Mouse (Mus musculus) intestine, embryonic 14.5 days (tissue): ENCODE measurements around the gene Olfr455. TPM values are rescaled to one million over a fixed set of nuclear protein-coding genes. Genes with fewer than 3 reads are reported as not detected.

Experiments used
- ATAC-seq: fragments of 200-750 bp; cut with Nextera tagmentation; replicated peaks from 2 replicates; pipeline ENCODE4 v1.8.0; 2017; ENCODE audit warnings: low read depth, moderate number of reproducible peaks, moderate TSS enrichment, moderate library complexity; ENCODE audit not compliant: low FRiP score, low TSS enrichment
- DNase-seq: peaks from one replicate; pipeline ENCODE4 v3.0.0-alpha.2; 2018; ENCODE audit warnings: low spot score
- H3K27ac ChIP-seq: fragments of 300-500 bp; sonication (generic); 2 replicates; pipeline ENCODE4 v1.5.1; 2014; ENCODE audit warnings: low read depth, mild to moderate bottlenecking, control low read depth
- H3K27me3 ChIP-seq: fragments of 300-500 bp; sonication (generic); replicated peaks from 2 replicates; pipeline ENCODE4 v1.6.1; 2014; ENCODE audit warnings: low read length, control low read depth; ENCODE audit not compliant: control insufficient read depth, insufficient read depth
- H3K36me3 ChIP-seq: fragments of 300-500 bp; sonication (generic); 2 replicates; pipeline ENCODE4 v1.6.1; 2014; ENCODE audit warnings: low read length, control low read depth; ENCODE audit not compliant: control insufficient read depth, insufficient read depth
- H3K4me1 ChIP-seq: fragments of 300-500 bp; sonication (generic); replicated peaks from 2 replicates; pipeline ENCODE4 v1.6.1; 2014; ENCODE audit warnings: low read length, control low read depth, mixed read lengths; ENCODE audit not compliant: control insufficient read depth, insufficient read depth
- H3K4me2 ChIP-seq: fragments of 300-500 bp; sonication (generic); 2 replicates; pipeline ENCODE4 v1.6.1; 2014; ENCODE audit warnings: low read length
- H3K4me3 ChIP-seq: fragments of 300-500 bp; sonication (generic); 2 replicates; pipeline ENCODE4 v1.5.1; 2014; ENCODE audit warnings: low read depth, low read length, control low read depth, mixed read lengths
- H3K9ac ChIP-seq: fragments of 300-500 bp; sonication (generic); 2 replicates; pipeline ENCODE4 v1.6.1; 2014; ENCODE audit warnings: mild to moderate bottlenecking, low read length
- H3K9me3 ChIP-seq: fragments of 300-500 bp; sonication (generic); 2 replicates; pipeline ENCODE4 v1.6.1; 2016; ENCODE audit warnings: low read length, control low read depth; ENCODE audit not compliant: control insufficient read depth
- WGBS: fragments of 180-500 bp; shearing (Covaris S2); extraction: QIAGEN DNeasy Blood & Tissue Kit; methylation state at CpG from one replicate; pipeline ENCODE4 v1.1.7; 2014; 5-methylcytosine and 5-hydroxymethylcytosine counted together
- polyA plus RNA-seq: library from polyadenylated mRNA; unstranded; fragments of >200 nt; fragmentation: Nextera tagmentation; extraction: Ambion mirVana; gene quantifications from 2 replicates; pipeline ENCODE4 v1.2.1, GENCODE M21; 2014

The Olfr455 gene
- polyA plus RNA-seq, 1 experiment from 2014 or later, result not detected

DNA sequence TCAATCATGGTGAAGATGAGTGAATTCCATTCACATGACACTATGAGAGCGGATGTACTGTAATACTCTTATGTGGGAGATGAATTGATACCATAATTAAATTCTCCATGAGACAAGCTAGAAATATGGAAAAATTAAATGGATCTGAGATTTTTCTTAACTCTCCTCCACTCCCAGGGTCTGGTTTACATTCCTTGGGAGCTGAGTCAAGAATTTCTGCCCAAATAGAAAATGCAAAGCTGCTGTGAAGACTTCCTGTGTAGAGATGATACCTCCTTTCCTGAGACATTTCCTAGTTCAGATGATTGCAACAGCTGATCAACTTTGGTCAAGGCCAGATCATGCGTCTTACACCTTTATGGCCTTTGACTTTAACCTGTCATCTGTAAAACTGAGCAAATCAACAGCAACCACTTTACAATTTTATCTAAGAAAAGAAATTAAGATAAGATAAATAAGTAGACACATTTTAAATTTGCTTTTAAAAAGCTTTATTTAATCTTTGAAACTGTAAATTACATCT, 18.8 kb upstream of the Olfr455 start:
- Histone ChIP-seq H3K9ac (no peak overlapping the region), H3K4me1 (no peaks in the 10 kb centered on the region), H3K36me3 (no peaks in the 10 kb centered on the region), H3K4me2 (no peak overlapping the region), H3K4me3 (no peak overlapping the region), H3K9me3 (no peaks in the 10 kb centered on the region), H3K27ac (no peak overlapping the region), H3K27me3 (no peaks in the 10 kb centered on the region)
- WGBS, result 73% methylated on average over 2 of the region's 2 CpGs
- DNase-seq (no peak), ATAC-seq (no peak)

DNA sequence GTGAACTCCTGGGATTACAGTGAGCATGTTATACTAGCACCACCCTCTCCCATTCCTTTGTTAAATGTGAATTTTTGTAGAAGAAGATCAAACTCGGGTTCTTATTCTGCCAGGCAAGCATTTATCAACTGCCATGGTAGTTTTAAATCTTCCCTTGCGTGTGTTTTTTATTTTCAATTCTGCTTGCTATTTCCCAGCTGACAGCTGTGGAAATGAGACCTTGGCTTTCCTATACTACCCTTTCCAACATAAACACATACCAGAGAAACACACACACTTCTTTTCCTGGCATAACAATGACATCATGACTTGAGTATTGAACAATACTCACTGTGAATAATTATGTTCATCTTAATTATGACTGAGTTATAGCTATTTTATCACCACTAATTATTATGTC, 14.9 kb upstream of the Olfr455 start:
- no peak overlapping the region for H3K27ac ChIP-seq
- H3K4me3 ChIP-seq, result no peak overlapping the region
- 27% methylated on average over 2 of the region's 2 CpGs for WGBS
- no peaks in the 10 kb centered on the region for H3K4me1 ChIP-seq
- H3K9me3 ChIP-seq, result no peaks in the 10 kb centered on the region
- no peak overlapping the region for H3K4me2 ChIP-seq
- ATAC-seq (no peak), DNase-seq (no peak)
- H3K27me3 ChIP-seq, result no peaks in the 10 kb centered on the region
- no peak overlapping the region for H3K9ac ChIP-seq
- H3K36me3 ChIP-seq, result no peaks in the 10 kb centered on the region

DNA sequence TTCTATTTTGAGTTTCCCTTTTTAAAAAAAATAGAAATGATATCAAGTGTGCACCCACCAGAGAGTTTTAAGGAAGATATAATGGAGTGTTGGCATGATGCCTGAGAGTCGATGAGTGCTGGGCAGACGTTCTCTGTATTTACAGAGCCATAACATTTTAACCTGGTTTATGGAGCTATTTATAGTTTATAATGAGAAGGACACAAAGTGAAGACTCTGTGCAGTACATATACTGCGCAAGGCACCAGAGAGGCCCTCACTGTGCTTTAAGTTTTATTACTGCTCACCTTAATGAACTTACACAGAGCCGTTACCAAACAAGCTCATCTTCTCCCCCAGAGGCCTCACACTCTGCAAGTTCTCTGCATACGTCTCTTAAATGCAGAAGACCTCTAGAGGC, 13.5 kb upstream of the Olfr455 start:
- ATAC-seq, result no peak
- 40% methylated on average over 5 of the region's 5 CpGs for WGBS

DNA sequence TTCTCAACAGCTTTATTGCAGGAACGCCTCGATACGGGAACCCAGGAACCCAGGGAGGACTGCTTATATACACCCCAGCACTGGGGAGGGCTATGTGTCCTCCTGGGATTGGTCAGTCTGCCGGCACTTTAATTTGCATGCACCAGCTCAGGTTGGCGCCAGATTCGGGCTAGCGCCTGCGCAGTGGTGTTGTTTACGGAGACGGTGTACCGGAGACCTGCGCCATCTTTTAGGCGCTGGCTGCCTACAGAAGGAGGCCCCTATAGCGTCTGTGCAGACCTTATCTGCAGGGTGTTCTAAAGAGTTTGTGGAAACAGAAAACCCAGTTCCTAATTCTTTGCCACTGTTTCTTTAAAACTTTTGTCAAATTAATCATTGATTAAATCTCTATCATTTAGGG, 11.3 kb upstream of the Olfr455 start:
- 94% methylated on average over 14 of the region's 14 CpGs for WGBS
- Histone ChIP-seq H3K27ac (no peak overlapping the region), H3K9ac (no peak overlapping the region), H3K4me2 (no peak overlapping the region), H3K27me3 (no peaks in the 10 kb centered on the region), H3K9me3 (no peaks in the 10 kb centered on the region), H3K4me3 (no peak overlapping the region), H3K4me1 (no peaks in the 10 kb centered on the region), H3K36me3 (no peaks in the 10 kb centered on the region)
- ATAC-seq (no peak), DNase-seq (no peak)

More for the DNA sequence above, 13.5 kb upstream of the Olfr455 start:
- DNase-seq, result no peak
- Histone ChIP-seq H3K4me1 (no peaks in the 10 kb centered on the region), H3K36me3 (no peaks in the 10 kb centered on the region), H3K27me3 (no peaks in the 10 kb centered on the region), H3K4me3 (no peak overlapping the region), H3K27ac (no peak overlapping the region), H3K9ac (no peak overlapping the region), H3K4me2 (no peak overlapping the region), H3K9me3 (no peaks in the 10 kb centered on the region)

DNA sequence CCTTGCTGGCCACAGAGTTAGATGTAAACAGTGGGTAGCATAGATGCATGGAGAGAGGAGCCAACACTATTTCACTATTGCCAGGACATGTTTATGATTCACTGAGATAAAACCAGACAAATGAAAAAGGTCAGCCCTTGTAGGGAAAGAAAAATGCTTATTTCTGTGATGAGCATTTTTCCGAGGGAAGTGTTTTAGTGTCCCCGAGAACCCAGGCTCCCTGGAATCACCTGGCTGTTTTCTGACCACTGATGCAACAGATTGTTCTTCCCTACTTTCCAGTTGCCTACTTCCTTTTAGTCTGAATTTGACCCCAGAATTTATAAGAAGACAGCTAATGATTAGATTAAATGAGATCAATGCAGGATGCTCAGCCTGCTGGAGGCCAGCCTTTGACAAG, 1.2 kb downstream of the Olfr455 start:
- ATAC-seq (no peak), DNase-seq (no peak)
- Histone ChIP-seq H3K36me3 (no peaks in the 10 kb centered on the region), H3K9ac (no peak overlapping the region), H3K4me1 (no peaks in the 10 kb centered on the region; the same call in 1 of the 2 replicates), H3K9me3 (no peaks in the 10 kb centered on the region), H3K4me2 (no peak overlapping the region), H3K27ac (no peak overlapping the region), H3K4me3 (no peak overlapping the region), H3K27me3 (no peaks in the 10 kb centered on the region)
- WGBS, result 56% methylated on average over 2 of the region's 2 CpGs

DNA sequence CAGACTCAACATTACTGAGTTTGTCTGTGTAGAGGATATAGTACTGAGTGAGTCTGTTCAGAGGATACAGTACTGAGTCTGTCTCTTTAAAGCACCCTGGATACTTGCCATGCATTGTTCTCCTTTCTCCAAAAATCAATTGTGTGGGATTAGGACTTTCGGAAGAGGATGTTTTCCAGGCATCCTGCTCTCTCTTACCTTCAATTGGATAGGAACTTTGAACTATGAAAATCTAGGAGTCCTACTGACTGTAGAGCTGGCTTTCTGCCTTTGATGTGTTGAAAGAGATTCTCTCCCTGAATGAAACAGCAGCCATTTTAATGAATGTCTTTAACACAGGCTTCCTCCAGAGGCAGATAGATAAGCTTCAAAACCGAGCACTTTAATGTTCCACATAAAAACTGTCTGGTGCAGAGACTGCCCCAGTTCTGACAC, 1.9 kb downstream of the Olfr455 start:
- Histone ChIP-seq H3K36me3 (no peaks in the 10 kb centered on the region), H3K9me3 (no peaks in the 10 kb centered on the region), H3K9ac (no peak overlapping the region), H3K4me2 (no peak overlapping the region), H3K27me3 (no peaks in the 10 kb centered on the region), H3K4me1 (no peaks in the 10 kb centered on the region; the same call in 1 of the 2 replicates), H3K4me3 (no peak overlapping the region), H3K27ac (no peak overlapping the region)
- 32% methylated on average over 2 of the region's 2 CpGs for WGBS
- DNase-seq, result no peak
- ATAC-seq, result no peak

DNA sequence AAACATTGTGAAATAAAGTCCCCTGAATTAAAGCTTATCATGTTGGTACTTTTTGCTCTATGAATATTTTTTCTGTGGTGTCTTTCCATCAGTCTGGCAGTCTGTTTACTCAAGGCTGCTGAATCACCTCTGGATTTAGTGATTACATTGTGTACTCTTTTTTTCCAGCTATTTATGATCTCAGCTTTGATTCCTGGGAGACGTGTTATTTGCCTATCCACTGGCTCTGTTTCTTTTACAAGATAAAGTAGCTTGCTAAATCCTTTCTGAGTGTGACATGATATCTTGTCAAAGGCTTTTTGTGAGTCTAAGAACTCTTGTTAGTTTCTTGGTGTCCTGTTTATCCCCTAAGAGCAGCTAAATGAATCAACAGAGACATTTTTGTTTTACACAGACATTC, 2.5 kb downstream of the Olfr455 start:
- Histone ChIP-seq H3K9ac (no peak overlapping the region), H3K4me1 (no peaks in the 10 kb centered on the region; the same call in 1 of the 2 replicates), H3K4me2 (no peak overlapping the region), H3K27me3 (no peaks in the 10 kb centered on the region), H3K36me3 (no peaks in the 10 kb centered on the region), H3K27ac (no peak overlapping the region), H3K4me3 (no peak overlapping the region), H3K9me3 (no peaks in the 10 kb centered on the region)
- DNase-seq (no peak), ATAC-seq (no peak)
- 35% methylated on average over 1 of the region's 1 CpGs for WGBS

DNA sequence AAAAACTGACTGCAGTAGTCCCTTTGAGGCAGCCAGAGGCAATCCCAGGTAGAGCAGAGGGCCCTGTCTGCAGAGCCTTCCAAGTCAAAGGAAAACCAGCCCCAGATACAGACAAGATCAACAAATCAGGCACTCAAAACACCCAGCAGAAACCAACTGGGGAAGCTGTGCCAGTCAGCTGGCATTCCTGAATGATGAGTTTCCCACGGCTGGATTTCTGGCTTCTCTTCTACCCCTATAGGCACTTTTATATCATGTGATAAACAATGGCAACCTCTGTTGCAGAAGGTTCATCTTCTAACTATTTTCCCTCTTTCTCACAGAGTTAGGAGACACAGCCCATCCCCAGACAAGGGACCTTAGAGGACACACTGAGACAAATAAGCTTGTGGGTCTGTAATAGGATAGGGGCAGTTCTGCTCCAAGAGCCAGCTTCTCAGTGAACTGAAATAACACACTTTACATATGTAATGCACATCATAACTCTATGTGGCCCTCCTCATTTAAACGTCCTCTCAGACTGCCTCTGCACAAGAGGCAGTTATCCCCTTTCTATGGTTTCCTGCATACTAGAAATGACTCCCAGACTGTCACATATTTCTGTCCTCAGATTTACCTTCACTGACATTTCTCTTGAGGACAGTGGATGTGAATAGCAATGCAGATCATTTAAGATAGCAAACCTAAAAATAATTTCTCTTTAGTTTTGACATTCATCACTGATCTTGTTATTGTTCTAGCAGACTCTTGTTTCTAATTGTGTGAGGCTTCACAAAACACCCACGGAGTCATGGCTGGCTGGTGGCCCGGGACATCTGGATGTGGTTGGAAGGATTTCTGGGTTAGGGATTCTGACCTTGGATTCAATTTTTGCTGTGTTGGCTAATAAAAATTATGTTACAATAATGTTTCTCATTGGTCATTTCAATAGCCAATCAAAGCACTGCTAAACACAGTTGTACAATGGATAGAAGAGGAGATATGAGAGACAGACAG, 5.1 kb downstream of the Olfr455 start:
- no peaks in the 10 kb centered on the region; the same call in 1 of the 2 replicates for H3K4me1 ChIP-seq
- H3K4me3 ChIP-seq, result no peak overlapping the region
- no peaks in the 10 kb centered on the region for H3K36me3 ChIP-seq
- H3K4me2 ChIP-seq, result no peak overlapping the region
- no peaks in the 10 kb centered on the region for H3K9me3 ChIP-seq
- DNase-seq, result no peak
- no peak overlapping the region for H3K9ac ChIP-seq
- WGBS, result 52% methylated on average over 4 of the region's 4 CpGs
- no peaks in the 10 kb centered on the region for H3K27me3 ChIP-seq
- H3K27ac ChIP-seq, result no peak overlapping the region
- no peak for ATAC-seq
